11 mouse cellular contexts compared by ENCODE assay signal in genomic region chr19:40510387-40511099, GRCm38 (mm10). TPM values are rescaled to one million over a fixed set of nuclear protein-coding genes. Genes with fewer than 3 reads are reported as not detected.
DNase-seq lines count a peak whose midpoint lies in the region; ATAC-seq and TF ChIP-seq lines count a peak whose summit lies in the region.
"Had no signal": no experiment of that assay in that cellular context is flagged by ENCODE, and none has a peak within 500 bp of the region (broad histone marks: within the 10 kb centered on the region; RNA-seq: fewer than 3 reads in every experiment).

No protein-coding gene starts in this region.

- H3K9ac ChIP-seq in lung, embryonic 16.5 days (ENCODE audit: low read length), result peak overlapping the region; percentile 1
- no peak overlapping the region for H3K9ac ChIP-seq in intestine, embryonic 15.5 days

- no peak for TF ChIP-seq POLR2A in olfactory bulb, adult 2 months (IDR thresholded peaks at IDR 0.05; ENCODE audit: insufficient read depth, low read depth, low read length)

- peak overlapping the region; percentile 96; the same call in 1 of the 2 replicates for H3K4me2 ChIP-seq in lung, embryonic 16.5 days (ENCODE audit: low read depth, low read length)
- peak overlapping the region; percentile 17; the same call in 1 of the 2 replicates for H3K4me2 ChIP-seq in intestine, embryonic 15.5 days (replicated peaks)

- no peak for DNase-seq in gastrocnemius, adult 2 months
- no peak for DNase-seq in gastrocnemius, adult 8-10 months (ENCODE audit: low spot score in 2 of 2)
- DNase-seq in lung, postnatal 4 days, result no peak
- no peak for DNase-seq in spleen, postnatal 36 days (ENCODE audit: low spot score in 2 of 2)
- no peak for DNase-seq in cerebellum, adult 18-20 months
- DNase-seq: adrenal gland, postnatal 10 days; kidney, postnatal 4 days; thymus, postnatal 14 days had no signal

- H3K9me3 ChIP-seq in lung, embryonic 16.5 days (ENCODE audit: control insufficient read depth, low read length), result peaks cover 4% of the 10 kb centered on the region; the same call in 1 of the 2 replicates
- H3K9me3 ChIP-seq in intestine, embryonic 15.5 days, result no peaks in the 10 kb centered on the region

- H3K4me1 ChIP-seq in lung, embryonic 16.5 days (replicated peaks; ENCODE audit: control insufficient read depth, insufficient read depth, low read length), result peaks cover 25% of the 10 kb centered on the region
- H3K4me1 ChIP-seq in intestine, embryonic 15.5 days (replicated peaks), result peaks cover 11% of the 10 kb centered on the region
- H3K4me1 ChIP-seq in olfactory bulb, adult 2 months (ENCODE audit: control insufficient read depth, insufficient read depth, low read length), result peaks cover 19% of the 10 kb centered on the region

- intact Hi-C loops in gastrocnemius, adult 2 months (cut with DNase I), result loop anchor here (5.0 to 10.0 kb wide), 3 partner anchors 33 to 116 kb away; no protein-coding TSS in a partner anchor

- WGBS in lung, embryonic 16.5 days, result 47% methylated on average over 13 of the region's 13 CpGs
- WGBS in intestine, embryonic 15.5 days, result 74% methylated on average over 13 of the region's 13 CpGs
- WGBS in olfactory bulb, adult 2 months, result 57% methylated on average over 13 of the region's 13 CpGs

- ATAC-seq in lung, embryonic 16.5 days (ENCODE audit: low read depth), result no peak
- no peak for ATAC-seq in intestine, embryonic 15.5 days

- H3K27me3 ChIP-seq in lung, embryonic 16.5 days (ENCODE audit: control insufficient read depth, insufficient read depth, low read depth, low read length), result no peaks in the 10 kb centered on the region
- no peaks in the 10 kb centered on the region for H3K27me3 ChIP-seq in intestine, embryonic 15.5 days (replicated peaks)

- no peaks in the 10 kb centered on the region for H3K36me3 ChIP-seq in lung, embryonic 16.5 days (ENCODE audit: control insufficient read depth, insufficient read depth, low read length)
- H3K36me3 ChIP-seq in intestine, embryonic 15.5 days, result no peaks in the 10 kb centered on the region

- H3K27ac ChIP-seq in gastrocnemius, adult 2 months, result peak overlapping the region; percentile 95; the same call in 1 of the 2 replicates
- H3K27ac ChIP-seq in lung, embryonic 16.5 days (ENCODE audit: low read length), result peak overlapping the region; percentile 49; the same call in 1 of the 2 replicates
- no peak overlapping the region for H3K27ac ChIP-seq in intestine, embryonic 15.5 days
- peak overlapping the region; percentile 14 for H3K27ac ChIP-seq in olfactory bulb, adult 2 months (ENCODE audit: insufficient read depth, low read depth, low read length)

- no peak for TF ChIP-seq CTCF in gastrocnemius, adult 2 months (IDR thresholded peaks at IDR 0.05)
- TF ChIP-seq CTCF in olfactory bulb, adult 2 months (IDR thresholded peaks at IDR 0.05; ENCODE audit: insufficient read depth, low read depth, low read length), result no peak

- H3K4me3 ChIP-seq in gastrocnemius, adult 2 months, result no peak overlapping the region
- no peak overlapping the region for H3K4me3 ChIP-seq in lung, embryonic 16.5 days (ENCODE audit: low read length)
- H3K4me3 ChIP-seq in intestine, embryonic 15.5 days (replicated peaks), result no peak overlapping the region
- H3K4me3 ChIP-seq in olfactory bulb, adult 2 months (ENCODE audit: insufficient read depth, low read depth, low read length), result peak overlapping the region; percentile 25

RNA-seq across cellular contexts. Expression of gene Sorbs1, which starts 3.0 kb away (rescaled TPM):
- 100 to 1,000 TPM; 158 to 227 TPM for total RNA-seq in gastrocnemius, adult 2 months (2021)
- total RNA-seq in gastrocnemius, adult 8-10 months (2022), result 100 to 1,000 TPM; 169 to 173 (median 171) TPM
- polyA plus RNA-seq in lung, embryonic 16.5 days (2015; fragmentation: Nextera tagmentation; extraction: Ambion mirVana), result 45.9 and 51.5 TPM in 2 replicates
- 72.1 and 76.3 TPM in 2 replicates for polyA plus RNA-seq in intestine, embryonic 15.5 days (2015; fragmentation: Nextera tagmentation; extraction: Ambion mirVana)
- not detected in 2 replicates for polyA plus RNA-seq in olfactory bulb, adult 2 months (2012; ENCODE audit: insufficient read depth, insufficient read length, low replicate concordance, missing spikeins)
